Mouse (Mus musculus) olfactory bulb, adult 2 months (tissue): ENCODE data around the gene Scn5a.

Source experiments
- CTCF ChIP-seq: fragments of 200-500 bp; IDR thresholded peaks from 2 replicates; pipeline ENCODE4 v1.5.1; 2012; ENCODE audit warnings: low read depth, mild to moderate bottlenecking, low read length, moderate library complexity; ENCODE audit not compliant: insufficient read depth
- POLR2A ChIP-seq: fragments of 200-500 bp; IDR thresholded peaks from 2 replicates; pipeline ENCODE4 v1.6.1; 2012; ENCODE audit warnings: mild to moderate bottlenecking, low read depth, low read length, moderate library complexity; ENCODE audit not compliant: insufficient read depth

GRCm38 (mm10) chr9:119479297-119479696 lies 99.5 kb downstream of the Scn5a start:
- TF ChIP-seq CTCF (no peak), POLR2A (no peak)
